Mouse (Mus musculus) E14TG2a.4 (cell line): ENCODE measurements around the gene Slc9a5.

ENCODE experiments used
- CTCF ChIP-seq: conservative IDR thresholded peaks from 2 replicates; pipeline ENCODE4 v1.5.1; 2014; ENCODE audit warnings: low read length
- NANOG ChIP-seq: IDR thresholded peaks from 2 replicates; pipeline ENCODE4 v1.6.1; 2014; ENCODE audit warnings: borderline replicate concordance, low read length, mixed read lengths
- POU5F1 ChIP-seq: IDR thresholded peaks from 2 replicates; pipeline ENCODE4 v1.6.1; 2014; ENCODE audit warnings: low read length, borderline replicate concordance

DNA sequence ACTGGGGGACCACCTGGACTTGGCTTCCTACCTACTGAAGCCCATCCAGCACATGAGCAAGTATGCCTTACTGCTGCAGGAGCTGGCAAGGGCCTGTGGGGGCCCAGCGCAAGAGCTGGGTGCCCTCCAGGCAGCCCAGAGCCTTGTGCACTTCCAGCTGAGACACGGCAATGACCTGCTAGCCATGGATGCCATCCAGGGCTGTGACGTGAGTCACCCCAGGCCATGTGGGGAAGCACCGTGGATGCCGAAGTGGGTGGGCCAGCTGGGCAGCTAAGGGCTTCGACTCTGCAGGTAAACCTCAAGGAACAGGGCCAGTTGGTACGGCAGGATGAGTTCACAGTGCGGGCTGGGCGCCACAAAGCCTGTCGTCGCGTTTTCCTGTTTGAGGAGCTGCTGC lies 31.7 kb downstream of the Slc9a5 start:
- TF ChIP-seq CTCF, result no peak
- TF ChIP-seq NANOG, result no peak
- TF ChIP-seq POU5F1, result no peak
